Mouse (Mus musculus): Measurements from ENCODE around the gene Ccdc144b. TPM values are rescaled to one million over a fixed set of nuclear protein-coding genes. Genes with fewer than 3 reads are reported as not detected.

The Ccdc144b gene
- total RNA-seq (2023), result not detected

DNA sequence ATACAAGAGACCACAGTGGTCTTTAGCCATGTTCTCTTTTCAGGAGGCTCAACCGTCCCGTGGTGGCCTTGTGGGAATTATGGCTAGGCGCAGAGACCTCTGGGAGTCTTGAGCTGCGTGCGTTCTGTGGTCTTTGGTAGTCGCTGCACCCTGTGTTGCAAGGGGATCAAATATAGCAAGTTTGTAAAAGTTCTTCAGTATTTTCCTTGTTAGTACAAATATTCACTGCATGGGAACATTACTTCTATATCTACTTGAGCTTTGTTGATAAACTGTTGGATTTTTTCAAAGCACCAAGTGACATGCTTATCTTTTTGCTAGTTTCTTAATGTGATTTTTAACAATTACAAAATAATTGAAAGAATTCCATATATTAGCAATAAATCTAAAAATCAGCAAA is at the start of gene Ccdc144b:
Gene Ccdc144b (minus strand): TSS at position 101 of the 400 bp plus-strand sequence.

DNA sequence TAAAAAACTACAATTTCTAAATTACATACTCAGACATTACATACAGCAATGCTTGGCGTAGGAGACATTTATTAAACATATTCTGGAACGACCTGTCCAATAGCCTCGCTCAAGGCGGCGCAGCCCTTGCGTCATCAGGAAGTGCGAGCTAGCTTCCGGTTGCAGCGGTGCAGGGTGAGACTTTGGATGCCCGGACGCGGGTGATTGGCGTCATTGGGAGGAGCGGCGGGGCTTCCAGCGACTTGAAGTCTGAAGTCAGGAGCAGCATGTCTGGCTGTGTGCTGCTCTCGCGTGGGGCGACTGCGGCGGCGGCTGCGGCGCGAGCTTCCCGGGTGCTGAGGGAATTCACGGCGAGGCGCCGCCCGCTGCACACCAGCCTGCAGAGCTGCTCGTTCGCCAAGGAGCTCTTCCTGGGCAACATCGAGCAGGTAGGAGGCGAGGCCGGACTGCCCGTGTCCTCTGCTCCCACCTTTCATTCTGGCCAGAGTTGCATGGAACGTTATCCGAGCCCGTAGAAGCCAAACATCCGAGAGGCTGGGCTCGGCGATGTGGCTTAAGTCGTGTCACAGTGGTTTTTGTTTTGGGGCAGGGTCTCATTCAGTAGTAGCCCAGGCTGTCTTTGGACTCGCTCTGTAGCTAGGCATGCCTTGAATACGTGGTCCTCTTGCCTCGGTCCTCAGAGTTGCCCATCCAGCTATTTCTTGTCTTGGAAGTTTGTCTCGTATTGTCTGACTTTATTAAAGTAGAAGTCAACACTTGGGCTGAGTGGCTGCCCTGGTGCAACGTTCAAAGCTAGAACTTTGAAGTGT is 12.7 kb upstream of the Ccdc144b start, which contains the start of gene Acad9:
Gene Acad9 (plus strand): TSS at position 137 of the 809 bp plus-strand sequence.

DNA sequence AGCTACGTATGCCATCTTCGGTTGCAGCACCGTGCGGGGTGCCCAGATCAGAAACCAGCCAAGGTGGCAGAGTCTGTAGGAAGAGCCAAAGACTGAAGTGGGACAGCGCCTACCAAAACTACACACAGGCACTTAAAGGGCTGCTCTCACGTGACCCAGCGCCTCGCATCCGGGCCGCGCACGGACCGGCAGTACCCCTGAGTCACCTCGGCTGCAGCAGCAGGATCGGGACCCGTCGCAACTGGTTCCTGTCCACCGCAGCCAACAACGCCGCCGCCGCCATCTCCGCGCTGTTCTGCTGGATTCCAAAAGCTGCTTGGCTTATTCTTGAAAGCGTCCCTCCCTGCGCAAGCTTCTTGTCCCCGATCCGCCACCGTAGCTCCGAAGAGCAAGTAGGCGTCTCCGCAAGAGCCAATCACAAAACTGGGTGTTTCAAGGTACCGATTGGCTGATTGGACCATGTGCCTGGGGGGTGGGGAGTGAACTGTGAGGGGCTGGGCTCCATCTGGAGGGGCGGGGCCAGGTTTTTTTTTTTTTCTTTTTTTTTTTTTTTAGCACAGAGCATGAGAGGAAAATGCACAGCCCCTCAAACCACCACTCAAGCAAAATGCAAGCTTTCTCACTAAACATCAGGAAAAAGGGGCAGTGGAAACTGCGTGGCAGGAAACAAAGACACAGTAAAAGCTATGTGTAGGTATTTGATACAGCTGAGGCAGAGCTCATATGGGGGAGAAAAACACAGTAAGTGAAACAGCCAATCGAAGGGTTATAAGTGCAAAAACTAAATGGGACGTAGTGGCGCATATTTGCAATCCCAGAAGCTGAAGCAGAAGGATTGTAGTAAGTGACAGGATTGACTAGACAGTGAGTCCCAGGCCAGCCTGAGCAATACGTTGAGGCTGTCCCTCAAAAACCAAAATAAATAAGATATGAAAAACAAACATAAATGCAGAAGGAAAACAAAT is 52.8 kb downstream of the Ccdc144b start, which contains the start of gene Mccc1:
Gene Mccc1 (minus strand): TSS at position 404 of the 965 bp plus-strand sequence.

Other genes with a start within 250 kb of the Ccdc144b start
- gene Dcun1d1, start 116.1 kb downstream of the Ccdc144b start, total RNA-seq (2023), result 66.1 TPM
- 31.7 TPM for gene Mccc1, start 52.9 kb downstream of the Ccdc144b start, total RNA-seq (2023)
- 31.9 TPM for gene Acad9, start 12.4 kb upstream of the Ccdc144b start, total RNA-seq (2023)
- gene D3Ertd254e, start 97.5 kb upstream of the Ccdc144b start, total RNA-seq (2023), result 4.5 TPM
- not detected for gene Qrfpr, start 168.8 kb upstream of the Ccdc144b start, total RNA-seq (2023)

All from CD8-positive naive resting alpha-beta T cell, adult 57 days (primary cell).